Mouse (Mus musculus): Measurements from ENCODE around the gene Klhl40. TPM values are rescaled to one million over a fixed set of nuclear protein-coding genes. Genes with fewer than 3 reads are reported as not detected.

The Klhl40 gene
- polyA plus RNA-seq, 1 experiment from 2014 or later = 0.43 TPM

DNA sequence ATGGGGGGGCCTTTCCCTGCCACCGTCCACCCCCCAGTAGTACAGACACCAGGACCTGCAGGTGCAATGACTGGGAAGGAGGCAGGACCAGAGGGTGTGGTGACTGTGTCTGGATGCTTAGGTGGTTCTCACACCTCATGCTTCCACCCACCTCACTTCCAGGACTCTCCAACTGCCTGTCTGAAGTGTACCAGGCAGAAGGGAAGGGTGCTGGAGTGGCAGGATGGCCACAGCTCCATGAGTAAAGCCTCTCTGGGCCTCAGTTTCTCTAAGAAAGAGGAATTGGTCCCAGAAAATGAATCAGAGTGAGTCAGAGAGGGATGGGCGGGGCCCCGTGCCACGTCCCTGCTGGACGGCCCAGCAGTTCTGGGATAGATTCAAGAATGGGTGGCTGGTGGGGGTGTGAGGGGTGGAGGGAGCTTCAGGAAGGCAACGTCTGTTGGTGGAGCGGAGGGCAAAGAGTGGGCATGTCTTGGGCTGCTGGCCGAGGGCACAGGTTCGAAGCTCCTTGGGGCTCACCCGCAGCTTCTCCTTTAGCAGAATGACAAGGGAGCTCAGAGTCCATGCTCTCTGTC, 16.2 kb upstream of the Klhl40 start:
- TF ChIP-seq CTCF (IDR thresholded peaks at IDR 0.05; ENCODE audit: low read depth) = no peak

DNA sequence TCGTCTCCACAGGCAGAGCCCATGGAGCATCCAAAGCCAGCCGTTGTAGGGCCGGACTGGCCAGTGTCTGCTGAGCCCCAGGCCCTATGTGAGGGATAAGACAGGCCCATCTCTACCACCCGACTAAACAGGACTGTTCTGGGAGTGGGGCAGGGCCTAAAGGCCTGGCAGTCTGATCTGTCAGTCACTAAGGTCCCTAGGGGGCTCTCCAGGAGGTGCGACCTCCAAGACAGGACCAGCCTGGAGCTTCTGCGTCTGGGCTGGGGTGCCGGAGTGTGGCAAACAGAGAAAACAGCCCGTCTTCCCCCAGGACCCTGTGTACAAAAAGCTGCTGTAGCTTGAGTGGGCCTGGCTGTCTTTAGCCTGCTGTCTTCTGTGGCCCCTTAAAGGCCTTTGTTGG, 15.6 kb upstream of the Klhl40 start:
- H3K27ac ChIP-seq (ENCODE audit: low read depth, low read length) = no peak overlapping the region
- no peaks in the 10 kb centered on the region for H3K27me3 ChIP-seq (replicated peaks; ENCODE audit: control insufficient read depth, insufficient read depth, low read length)
- no peak overlapping the region for H3K9ac ChIP-seq (ENCODE audit: low read depth, low read length)
- 76% methylated on average over 8 of the region's 8 CpGs for WGBS
- no peak overlapping the region for H3K4me3 ChIP-seq (ENCODE audit: low read depth, low read length)
- H3K4me2 ChIP-seq (replicated peaks; ENCODE audit: low read depth) = no peak overlapping the region
- peaks cover 19% of the 10 kb centered on the region; the same call in 1 of the 2 replicates for H3K36me3 ChIP-seq (ENCODE audit: control insufficient read depth, insufficient read depth)
- ATAC-seq = no peak
- H3K9me3 ChIP-seq (ENCODE audit: control insufficient read depth) = no peaks in the 10 kb centered on the region
- no peak for TF ChIP-seq CTCF (IDR thresholded peaks at IDR 0.05; ENCODE audit: low read depth)
- H3K4me1 ChIP-seq (replicated peaks; ENCODE audit: control insufficient read depth, insufficient read depth, low read length) = 0 out of 2 replicates have a peak, but pooled peaks cover 4% of the 10 kb centered on the region

More for the DNA sequence above, 16.2 kb upstream of the Klhl40 start:
- ATAC-seq = no peak
- peak overlapping the region; percentile 100 for H3K4me2 ChIP-seq (replicated peaks; ENCODE audit: low read depth)
- WGBS = 52% methylated on average over 10 of the region's 10 CpGs
- H3K4me3 ChIP-seq (ENCODE audit: low read depth, low read length) = peak overlapping the region; percentile 80; the same call in 1 of the 2 replicates
- no peaks in the 10 kb centered on the region for H3K9me3 ChIP-seq (ENCODE audit: control insufficient read depth)
- no peaks in the 10 kb centered on the region for H3K27me3 ChIP-seq (replicated peaks; ENCODE audit: control insufficient read depth, insufficient read depth, low read length)
- 0 out of 2 replicates have a peak, but pooled peaks cover 4% of the 10 kb centered on the region for H3K4me1 ChIP-seq (replicated peaks; ENCODE audit: control insufficient read depth, insufficient read depth, low read length)
- no peak overlapping the region for H3K27ac ChIP-seq (ENCODE audit: low read depth, low read length)
- peaks cover 21% of the 10 kb centered on the region for H3K36me3 ChIP-seq (ENCODE audit: control insufficient read depth, insufficient read depth)
- no peak overlapping the region for H3K9ac ChIP-seq (ENCODE audit: low read depth, low read length)

DNA sequence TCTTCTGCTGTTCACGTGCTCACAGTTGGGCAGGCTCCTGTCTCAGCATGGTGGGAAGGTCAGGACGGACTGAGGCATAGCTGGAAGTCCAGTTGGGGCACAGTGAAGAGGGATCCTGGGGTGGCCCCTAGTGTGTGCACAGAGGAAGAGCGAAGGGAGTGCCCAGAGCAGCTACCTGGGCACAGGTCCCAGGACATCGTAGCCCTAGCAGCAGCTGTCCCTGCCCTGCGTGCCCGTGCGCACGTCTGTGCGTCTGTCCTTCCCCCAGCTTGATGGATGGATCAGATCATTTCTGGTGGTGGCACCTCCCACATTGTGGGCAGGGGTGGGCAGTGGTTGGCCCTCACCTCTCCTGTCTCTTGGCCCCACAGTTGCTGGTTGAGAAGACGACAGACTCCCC, 15.2 kb upstream of the Klhl40 start:
- no peak for TF ChIP-seq CTCF (IDR thresholded peaks at IDR 0.05; ENCODE audit: low read depth)
- Histone ChIP-seq H3K4me2 (replicated peaks; ENCODE audit: low read depth) (no peak overlapping the region), H3K36me3 (ENCODE audit: control insufficient read depth, insufficient read depth) (peaks cover 19% of the 10 kb centered on the region; the same call in 1 of the 2 replicates), H3K4me3 (ENCODE audit: low read depth, low read length) (no peak overlapping the region), H3K4me1 (replicated peaks; ENCODE audit: control insufficient read depth, insufficient read depth, low read length) (0 out of 2 replicates have a peak, but pooled peaks cover 4% of the 10 kb centered on the region), H3K9ac (ENCODE audit: low read depth, low read length) (no peak overlapping the region), H3K27me3 (replicated peaks; ENCODE audit: control insufficient read depth, insufficient read depth, low read length) (no peaks in the 10 kb centered on the region), H3K27ac (ENCODE audit: low read depth, low read length) (no peak overlapping the region), H3K9me3 (ENCODE audit: control insufficient read depth) (no peaks in the 10 kb centered on the region)
- no peak for ATAC-seq
- WGBS = 85% methylated on average over 10 of the region's 10 CpGs

DNA sequence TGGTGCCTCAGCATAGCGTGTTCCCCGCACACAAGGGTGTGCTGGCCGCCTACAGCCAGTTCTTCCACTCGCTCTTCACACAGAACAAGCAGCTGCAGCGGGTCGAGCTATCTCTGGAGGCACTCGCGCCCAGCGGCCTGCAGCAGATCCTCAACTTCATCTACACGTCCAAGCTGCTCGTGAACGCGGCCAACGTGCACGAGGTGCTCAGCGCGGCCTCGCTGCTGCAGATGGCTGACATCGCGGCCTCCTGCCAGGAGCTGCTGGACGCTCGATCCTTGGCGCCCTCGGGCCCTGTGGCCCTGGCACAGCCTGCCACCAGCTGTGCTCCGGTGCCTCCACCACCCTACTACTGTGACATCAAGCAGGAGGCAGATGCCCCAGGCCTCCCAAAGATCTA, 14.6 kb upstream of the Klhl40 start:
- H3K27me3 ChIP-seq (replicated peaks; ENCODE audit: control insufficient read depth, insufficient read depth, low read length) = no peaks in the 10 kb centered on the region
- H3K4me1 ChIP-seq (replicated peaks; ENCODE audit: control insufficient read depth, insufficient read depth, low read length) = 0 out of 2 replicates have a peak, but pooled peaks cover 4% of the 10 kb centered on the region
- 91% methylated on average over 25 of the region's 25 CpGs for WGBS
- no peak for ATAC-seq
- no peak overlapping the region for H3K4me3 ChIP-seq (ENCODE audit: low read depth, low read length)
- H3K36me3 ChIP-seq (ENCODE audit: control insufficient read depth, insufficient read depth) = peaks cover 19% of the 10 kb centered on the region; the same call in 1 of the 2 replicates
- H3K4me2 ChIP-seq (replicated peaks; ENCODE audit: low read depth) = no peak overlapping the region
- no peak overlapping the region for H3K9ac ChIP-seq (ENCODE audit: low read depth, low read length)
- no peak for TF ChIP-seq CTCF (IDR thresholded peaks at IDR 0.05; ENCODE audit: low read depth)
- H3K27ac ChIP-seq (ENCODE audit: low read depth, low read length) = no peak overlapping the region
- H3K9me3 ChIP-seq (ENCODE audit: control insufficient read depth) = no peaks in the 10 kb centered on the region

DNA sequence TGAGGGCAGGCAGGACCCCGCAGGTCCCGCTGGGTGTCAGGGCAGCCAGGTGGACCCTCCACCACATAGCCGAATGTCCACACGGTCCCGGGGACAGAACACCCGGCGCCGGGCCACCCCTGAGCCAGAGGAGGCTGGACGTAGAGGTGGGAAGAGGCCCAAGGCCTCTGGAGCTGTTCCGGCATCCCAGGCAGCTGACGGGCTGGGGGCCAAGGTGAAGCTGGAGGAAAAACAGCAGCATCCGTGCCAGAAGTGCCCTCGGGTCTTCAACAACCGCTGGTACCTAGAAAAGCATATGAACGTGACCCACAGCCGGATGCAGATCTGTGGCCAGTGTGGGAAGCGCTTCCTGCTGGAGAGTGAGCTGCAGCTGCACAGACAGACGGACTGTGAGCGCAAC, 13.7 kb upstream of the Klhl40 start:
- no peaks in the 10 kb centered on the region for H3K27me3 ChIP-seq (replicated peaks; ENCODE audit: control insufficient read depth, insufficient read depth, low read length)
- WGBS = 84% methylated on average over 19 of the region's 19 CpGs
- no peak overlapping the region for H3K9ac ChIP-seq (ENCODE audit: low read depth, low read length)
- no peak overlapping the region for H3K4me3 ChIP-seq (ENCODE audit: low read depth, low read length)
- no peak for TF ChIP-seq CTCF (IDR thresholded peaks at IDR 0.05; ENCODE audit: low read depth)
- no peak overlapping the region for H3K4me2 ChIP-seq (replicated peaks; ENCODE audit: low read depth)
- H3K27ac ChIP-seq (ENCODE audit: low read depth, low read length) = no peak overlapping the region
- 0 out of 2 replicates have a peak, but pooled peaks cover 4% of the 10 kb centered on the region for H3K4me1 ChIP-seq (replicated peaks; ENCODE audit: control insufficient read depth, insufficient read depth, low read length)
- H3K9me3 ChIP-seq (ENCODE audit: control insufficient read depth) = no peaks in the 10 kb centered on the region
- H3K36me3 ChIP-seq (ENCODE audit: control insufficient read depth, insufficient read depth) = peaks cover 19% of the 10 kb centered on the region; the same call in 1 of the 2 replicates
- no peak for ATAC-seq

DNA sequence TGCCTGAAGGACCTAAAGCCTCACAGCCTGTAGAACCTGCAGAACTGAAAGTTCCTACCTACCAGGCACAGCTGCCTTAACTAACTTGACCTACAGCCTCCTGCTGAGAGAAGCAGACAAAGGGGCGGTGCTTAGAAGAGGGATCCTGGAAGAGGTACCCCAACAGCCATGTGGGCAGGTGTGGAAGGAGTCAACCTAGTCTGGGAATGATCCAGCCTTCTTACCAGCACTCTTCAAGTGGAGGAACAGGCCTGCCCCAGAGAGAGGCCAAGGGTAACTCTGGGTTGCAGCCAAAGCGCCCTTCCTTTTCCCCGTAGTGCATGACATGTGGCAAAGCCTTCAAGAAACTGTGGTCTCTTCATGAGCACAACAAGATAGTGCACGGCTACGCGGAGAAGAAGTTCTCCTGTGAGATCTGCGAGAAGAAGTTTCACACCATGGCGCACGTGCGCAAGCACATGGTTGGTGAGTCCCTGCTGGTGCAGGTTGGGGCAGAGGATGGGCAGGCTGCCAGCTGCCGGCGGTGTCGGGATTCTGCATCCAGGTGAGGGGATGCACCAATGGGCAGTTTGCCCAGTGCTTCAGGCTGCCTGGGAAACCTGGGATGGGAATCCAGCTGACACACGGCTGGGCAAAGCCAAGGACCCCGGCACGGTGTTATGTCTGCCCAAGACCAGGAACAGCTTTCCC, 12.1 kb upstream of the Klhl40 start:
- H3K4me3 ChIP-seq (ENCODE audit: low read depth, low read length) = no peak overlapping the region
- H3K4me1 ChIP-seq (replicated peaks; ENCODE audit: control insufficient read depth, insufficient read depth, low read length) = 0 out of 2 replicates have a peak, but pooled peaks cover 4% of the 10 kb centered on the region
- peaks cover 23% of the 10 kb centered on the region; the same call in 1 of the 2 replicates for H3K36me3 ChIP-seq (ENCODE audit: control insufficient read depth, insufficient read depth)
- H3K27me3 ChIP-seq (replicated peaks; ENCODE audit: control insufficient read depth, insufficient read depth, low read length) = no peaks in the 10 kb centered on the region
- no peak overlapping the region for H3K27ac ChIP-seq (ENCODE audit: low read depth, low read length)
- H3K9ac ChIP-seq (ENCODE audit: low read depth, low read length) = no peak overlapping the region
- no peak for ATAC-seq
- no peaks in the 10 kb centered on the region for H3K9me3 ChIP-seq (ENCODE audit: control insufficient read depth)
- no peak overlapping the region for H3K4me2 ChIP-seq (replicated peaks; ENCODE audit: low read depth)
- no peak for TF ChIP-seq CTCF (IDR thresholded peaks at IDR 0.05; ENCODE audit: low read depth)
- 87% methylated on average over 16 of the region's 16 CpGs for WGBS

All from intestine, postnatal 0 days (tissue).